Mouse (Mus musculus) gastrocnemius, adult 2 months (tissue): ENCODE measurements around the gene Fam129a. TPM values are rescaled to one million over a fixed set of nuclear protein-coding genes. Genes with fewer than 3 reads are reported as not detected.

Source experiments
- DNase-seq: peaks from one replicate; pipeline ENCODE4 v3.0.0; 2022
- H3K27ac ChIP-seq: fragments of 200-600 bp; 2 replicates; pipeline ENCODE4 v1.8.1; 2022; ENCODE audit warnings: mild to moderate bottlenecking
- H3K4me3 ChIP-seq: fragments of 200-600 bp; 2 replicates; pipeline ENCODE4 v1.8.1; 2022; ENCODE audit warnings: mild to moderate bottlenecking, moderate library complexity
- CTCF ChIP-seq: fragments of 200-600 bp; IDR thresholded peaks from 2 replicates; pipeline ENCODE4 v1.8.1; 2022; ENCODE audit warnings: antibody characterized with exemption, mild to moderate bottlenecking, moderate library complexity
- intact Hi-C: fragments of 180-260 bp; cut with DNase I; formaldehyde crosslinking; loops from one replicate; pipeline ENCODE4 v1.15.1; 2025
- total RNA-seq, 2 experiments: library from RNA; stranded (reverse); gene quantifications; 2 replicates each; pipeline ENCODE4 v1.2.3; 2021

The Fam129a gene
- total RNA-seq, 2 experiments from 2014 or later, result 7.9 to 10.2 TPM

GRCm38 (mm10) chr1:151632567-151633356, 61.8 kb downstream of the Fam129a start:
- intact Hi-C loops, result no loop called here
- no peak overlapping the region for H3K27ac ChIP-seq

GRCm38 (mm10) chr1:151636637-151637036, 65.7 kb downstream of the Fam129a start:
- Histone ChIP-seq H3K4me3 (no peak overlapping the region), H3K27ac (no peak overlapping the region)
- no peak for TF ChIP-seq CTCF
- DNase-seq, result no peak
- intact Hi-C loops, result no loop called here

More at GRCm38 (mm10) chr1:151632567-151633356, 61.8 kb downstream of the Fam129a start:
- TF ChIP-seq CTCF, result peak; percentile 15; the same call in 1 of the 2 replicates
- H3K4me3 ChIP-seq, result no peak overlapping the region
- DNase-seq, result no peak

- TF ChIP-seq CTCF, result no peak
- no peak for DNase-seq
- intact Hi-C loops, result no loop called here
- Histone ChIP-seq H3K27ac (no peak overlapping the region), H3K4me3 (no peak overlapping the region)
These were observed 66.5 kb downstream of the Fam129a start for GRCm38 (mm10) chr1:151637351-151637922.

GRCm38 (mm10) chr1:151638357-151638756, 67.4 kb downstream of the Fam129a start:
- no peak for DNase-seq
- no peak for TF ChIP-seq CTCF
- Histone ChIP-seq H3K27ac (peak overlapping the region; percentile 20; the same call in 1 of the 2 replicates), H3K4me3 (no peak overlapping the region)
- intact Hi-C loops, result no loop called here

GRCm38 (mm10) chr1:151638770-151639169, 67.8 kb downstream of the Fam129a start:
- Histone ChIP-seq H3K27ac (peak overlapping the region; percentile 5; the same call in 1 of the 2 replicates), H3K4me3 (no peak overlapping the region)
- intact Hi-C loops, result no loop called here
- no peak for DNase-seq
- TF ChIP-seq CTCF, result no peak

GRCm38 (mm10) chr1:151646380-151646779, 75.4 kb downstream of the Fam129a start:
- Histone ChIP-seq H3K27ac (no peak overlapping the region), H3K4me3 (no peak overlapping the region)
- TF ChIP-seq CTCF, result no peak
- intact Hi-C loops, result no loop called here
- DNase-seq, result no peak

GRCm38 (mm10) chr1:151648099-151648498, 77.1 kb downstream of the Fam129a start:
- intact Hi-C loops, result no loop called here
- DNase-seq, result no peak
- H3K4me3 ChIP-seq, result no peak overlapping the region
- peak; percentile 27; the same call in 1 of the 2 replicates for TF ChIP-seq CTCF
- H3K27ac ChIP-seq, result no peak overlapping the region

GRCm38 (mm10) chr1:151657042-151657605, 86.1 kb downstream of the Fam129a start:
- Histone ChIP-seq H3K27ac (no peak overlapping the region), H3K4me3 (no peak overlapping the region)
- no peak for DNase-seq
- intact Hi-C loops, result loop anchor here (5.0 kb wide), 1 partner anchor 35 kb away; no protein-coding TSS in a partner anchor
- TF ChIP-seq CTCF, result no peak

- intact Hi-C loops, result loop anchor here (5.0 kb wide), 1 partner anchor 34 kb away; no protein-coding TSS in a partner anchor
- Histone ChIP-seq H3K4me3 (peak overlapping the region; percentile 26), H3K27ac (peak overlapping the region; percentile 43)
- TF ChIP-seq CTCF, result no peak
- DNase-seq, result peak; percentile 40
These were observed 87.4 kb downstream of the Fam129a start for GRCm38 (mm10) chr1:151658291-151658830.

GRCm38 (mm10) chr1:151659636-151660035, 88.7 kb downstream of the Fam129a start:
- Histone ChIP-seq H3K27ac (peak overlapping the region; percentile 43), H3K4me3 (no peak overlapping the region)
- intact Hi-C loops, result loop anchor here (5.0 kb wide), 1 partner anchor 33 kb away; no protein-coding TSS in a partner anchor
- no peak for DNase-seq
- TF ChIP-seq CTCF, result no peak

GRCm38 (mm10) chr1:151660251-151660650, 89.3 kb downstream of the Fam129a start:
- DNase-seq, result peak; percentile 31
- Histone ChIP-seq H3K27ac (peak overlapping the region; percentile 43), H3K4me3 (no peak overlapping the region)
- no peak for TF ChIP-seq CTCF
- intact Hi-C loops, result no loop called here

GRCm38 (mm10) chr1:151660883-151661282, 89.9 kb downstream of the Fam129a start:
- no peak for DNase-seq
- no peak for TF ChIP-seq CTCF
- intact Hi-C loops, result no loop called here
- Histone ChIP-seq H3K27ac (peak overlapping the region; percentile 43), H3K4me3 (no peak overlapping the region)
